Mouse (Mus musculus) small intestine, adult 2 months (tissue): ENCODE results near the gene Sgpp2. TPM values are rescaled to one million over a fixed set of nuclear protein-coding genes. Genes with fewer than 3 reads are reported as not detected.

ENCODE experiments used
- H3K27ac ChIP-seq: fragments of 200-500 bp; 2 replicates; pipeline ENCODE4 v1.5.1; 2012; ENCODE audit warnings: low read depth, low read length, control low read depth, inconsistent platforms; ENCODE audit not compliant: insufficient read depth
- H3K27me3 ChIP-seq: fragments of 200-500 bp; 2 replicates; pipeline ENCODE4 v1.6.1; 2012; ENCODE audit warnings: mild to moderate bottlenecking, moderate library complexity, low read length, inconsistent platforms; ENCODE audit not compliant: control insufficient read depth, insufficient read depth
- H3K36me3 ChIP-seq: fragments of 200-500 bp; 2 replicates; pipeline ENCODE4 v1.6.1; 2012; ENCODE audit warnings: mild to moderate bottlenecking, low read length, control low read depth, inconsistent platforms; ENCODE audit not compliant: control insufficient read depth, insufficient read depth
- H3K4me1 ChIP-seq: fragments of 200-500 bp; 2 replicates; pipeline ENCODE4 v1.6.1; 2012; ENCODE audit warnings: low read length, inconsistent platforms, mixed read lengths; ENCODE audit not compliant: control insufficient read depth, insufficient read depth, insufficient read length
- H3K4me3 ChIP-seq: fragments of 200-500 bp; 2 replicates; pipeline ENCODE4 v1.5.1; 2012; ENCODE audit warnings: low read depth, mild to moderate bottlenecking, control low read depth, inconsistent platforms, low read length, moderate library complexity
- CTCF ChIP-seq: fragments of 200-500 bp; IDR thresholded peaks from 2 replicates; pipeline ENCODE4 v1.5.1; 2012; ENCODE audit warnings: low read depth, mild to moderate bottlenecking, control low read depth, inconsistent platforms, low read length, moderate library complexity, mixed read lengths; ENCODE audit not compliant: insufficient replicate concordance, insufficient read length; ENCODE audit errors: extremely low read depth
- POLR2A ChIP-seq: fragments of 200-500 bp; IDR thresholded peaks from 2 replicates; pipeline ENCODE4 v1.6.1; 2012; ENCODE audit warnings: low read depth, mild to moderate bottlenecking, control low read depth, inconsistent platforms, low read length, moderate library complexity
- WGBS: fragments of 180-500 bp; shearing (Covaris S2); methylation state at CpG from one replicate; pipeline ENCODE4 v1.1.7; 2018; 5-methylcytosine and 5-hydroxymethylcytosine counted together
- polyA plus RNA-seq: library from polyadenylated mRNA; depleted of rRNA; stranded (reverse); fragments of >200 nt; gene quantifications from 2 replicates; pipeline ENCODE4 v1.2.3, GENCODE M21; 2012; rRNA removed

Sgpp2 gene
- polyA plus RNA-seq, 1 experiment, result 23.7 TPM

GRCm38 (mm10) chr1:78446742-78447141 lies 136.6 kb downstream of the Sgpp2 start:
- 88% methylated on average over 6 of the region's 6 CpGs for WGBS

GRCm38 (mm10) chr1:78448091-78448490 lies 137.9 kb downstream of the Sgpp2 start:
- H3K4me1 ChIP-seq, result no peaks in the 10 kb centered on the region
- peaks cover 52% of the 10 kb centered on the region for H3K36me3 ChIP-seq
- H3K4me3 ChIP-seq, result no peak overlapping the region
- TF ChIP-seq CTCF, result no peak
- H3K27ac ChIP-seq, result no peak overlapping the region
- 37% methylated on average over 1 of the region's 1 CpGs for WGBS
- no peaks in the 10 kb centered on the region for H3K27me3 ChIP-seq

More at GRCm38 (mm10) chr1:78446742-78447141, 136.6 kb downstream of the Sgpp2 start:
- Histone ChIP-seq H3K36me3 (peaks cover 50% of the 10 kb centered on the region), H3K27ac (no peak overlapping the region), H3K4me1 (no peaks in the 10 kb centered on the region), H3K4me3 (no peak overlapping the region), H3K27me3 (no peaks in the 10 kb centered on the region)
- TF ChIP-seq CTCF (no peak), POLR2A (no peak)

- Histone ChIP-seq H3K4me3 (no peak overlapping the region), H3K36me3 (peaks cover 56% of the 10 kb centered on the region), H3K4me1 (no peaks in the 10 kb centered on the region), H3K27me3 (no peaks in the 10 kb centered on the region), H3K27ac (no peak overlapping the region)
- no peak for TF ChIP-seq CTCF
- TF ChIP-seq POLR2A, result no peak
- 85% methylated on average over 12 of the region's 12 CpGs for WGBS
Measured at GRCm38 (mm10) chr1:78451070-78451854, 141.1 kb downstream of the Sgpp2 start.

GRCm38 (mm10) chr1:78452544-78452943 lies 142.4 kb downstream of the Sgpp2 start:
- H3K27me3 ChIP-seq, result no peaks in the 10 kb centered on the region
- no peak overlapping the region for H3K4me3 ChIP-seq
- no peaks in the 10 kb centered on the region for H3K4me1 ChIP-seq
- TF ChIP-seq CTCF, result no peak
- TF ChIP-seq POLR2A, result no peak
- H3K27ac ChIP-seq, result no peak overlapping the region
- H3K36me3 ChIP-seq, result peaks cover 60% of the 10 kb centered on the region
- 92% methylated on average over 6 of the region's 6 CpGs for WGBS

- TF ChIP-seq CTCF (no peak), POLR2A (no peak)
- no peaks in the 10 kb centered on the region for H3K4me1 ChIP-seq
- no peaks in the 10 kb centered on the region for H3K27me3 ChIP-seq
- WGBS, result 90% methylated on average over 8 of the region's 8 CpGs
- no peak overlapping the region for H3K4me3 ChIP-seq
- peaks cover 61% of the 10 kb centered on the region for H3K36me3 ChIP-seq
- no peak overlapping the region for H3K27ac ChIP-seq
Measured at GRCm38 (mm10) chr1:78453886-78454285, 143.7 kb downstream of the Sgpp2 start.

- Histone ChIP-seq H3K27ac (no peak overlapping the region), H3K27me3 (no peaks in the 10 kb centered on the region), H3K4me1 (no peaks in the 10 kb centered on the region), H3K36me3 (peaks cover 60% of the 10 kb centered on the region), H3K4me3 (no peak overlapping the region)
- TF ChIP-seq CTCF, result peak; percentile 48; the same call in 1 of the 2 replicates
- TF ChIP-seq POLR2A, result no peak
- WGBS, result 48% methylated on average over 7 of the region's 7 CpGs
Measured at GRCm38 (mm10) chr1:78454659-78455058, 144.5 kb downstream of the Sgpp2 start.

Other genes starting within 250 kb of the Sgpp2 start
- not detected in 2 replicates for gene Pax3, start 113.2 kb upstream of the Sgpp2 start, polyA plus RNA-seq
- 4.8 and 8.1 TPM in 2 replicates for gene Farsb, start 178.6 kb downstream of the Sgpp2 start, polyA plus RNA-seq
- 1.7 and 9.1 TPM in 2 replicates for gene Mogat1, start 200.6 kb downstream of the Sgpp2 start, polyA plus RNA-seq
- gene BC035947, start 201.8 kb downstream of the Sgpp2 start, polyA plus RNA-seq, result 0.03 and 2.1 TPM in 2 replicates